Comparison of ENCODE assay signal across 10 mouse cellular contexts in the genomic region with DNA sequence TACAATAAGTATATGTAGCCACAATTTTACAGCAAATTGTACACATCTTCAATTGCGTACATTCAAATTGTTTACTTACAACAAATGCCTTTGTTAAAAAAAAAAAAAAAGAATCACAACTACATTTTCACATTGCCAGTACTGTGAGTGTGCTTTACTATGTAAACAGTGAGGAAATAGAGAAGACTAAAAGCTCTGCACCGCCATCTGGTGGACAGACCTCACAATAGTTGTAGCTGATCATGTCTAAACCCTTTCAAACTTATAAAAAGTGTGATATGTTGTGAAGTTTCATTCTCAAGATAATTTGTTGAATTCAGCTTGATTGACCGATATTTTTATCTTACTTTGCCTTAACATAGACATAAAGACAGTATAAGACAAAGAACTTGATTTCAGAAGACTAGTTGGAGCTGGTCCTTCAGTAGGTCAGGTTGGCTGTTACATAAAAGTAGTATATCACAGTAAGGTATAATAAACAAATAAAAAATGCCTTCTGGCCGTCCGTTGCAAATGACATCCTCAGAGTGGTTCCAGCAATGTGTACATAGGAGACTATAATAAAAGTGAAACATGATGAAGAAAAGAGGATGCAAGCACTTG. TPM values are rescaled to one million over a fixed set of nuclear protein-coding genes. Genes with fewer than 3 reads are reported as not detected.
DNase-seq lines count a peak whose midpoint lies in the region; TF ChIP-seq lines count a peak whose summit lies in the region.
"Had no signal": no experiment of that assay in that cellular context is flagged by ENCODE, and none has a peak within 500 bp of the region (broad histone marks: within the 10 kb centered on the region; RNA-seq: fewer than 3 reads in every experiment).

No protein-coding gene starts in this region.

- 26% methylated on average over 5 of the region's 5 CpGs for WGBS in cerebellum, adult 2 months

- no peak for TF ChIP-seq CTCF in cerebellum, adult 2 months (IDR thresholded peaks at IDR 0.05; ENCODE audit: borderline replicate concordance, insufficient read depth, low read depth, low read length)
- peak; percentile 22 to 82 (median 50); a peak in 5 of 6 replicates for TF ChIP-seq CTCF in MEL (IDR thresholded peaks at IDR 0.05 in 2 of 3, conservative IDR thresholded peaks at IDR 0.05 in 1 of 3; ENCODE audit: control insufficient read depth in 1 of 3, insufficient read depth in 1 of 3, low read depth in 2 of 3, low read length in 3 of 3, poor library complexity in 1 of 3, severe bottlenecking in 1 of 3)

- intact Hi-C loops in gastrocnemius, postnatal 14 days (cut with DNase I; ENCODE audit: low total_unique reads): no loop called here

- H3K4me3 ChIP-seq in cerebellum, adult 2 months (replicated peaks; ENCODE audit: insufficient read depth, low read depth, low read length): no peak overlapping the region
- no peak overlapping the region for H3K4me3 ChIP-seq in MEL (ENCODE audit: control insufficient read depth in 1 of 2, insufficient read depth in 1 of 2, low read depth in 2 of 2, low read length in 2 of 2)
- H3K4me3 ChIP-seq: limb, embryonic 13.5 days had no signal

- TF ChIP-seq EP300 in MEL (IDR thresholded peaks at IDR 0.05; ENCODE audit: low read depth in 1 of 2, low read length in 2 of 2): no peak

- H3K9ac ChIP-seq in MEL (ENCODE audit: control insufficient read depth, low read depth, low read length, poor library complexity, severe bottlenecking): no peak overlapping the region
- H3K9ac ChIP-seq: limb, embryonic 13.5 days had no signal

- H3K36me3 ChIP-seq in MEL (ENCODE audit: control insufficient read depth in 1 of 2, insufficient read depth in 2 of 2, low read length in 2 of 2): no peaks in the 10 kb centered on the region
- H3K36me3 ChIP-seq: limb, embryonic 13.5 days had no signal

- H3K4me1 ChIP-seq in cerebellum, adult 2 months (ENCODE audit: control insufficient read depth, insufficient read depth, low read length): no peaks in the 10 kb centered on the region
- no peaks in the 10 kb centered on the region for H3K4me1 ChIP-seq in MEL (ENCODE audit: control insufficient read depth in 1 of 2, insufficient read depth in 2 of 2, low read length in 2 of 2)
- H3K4me1 ChIP-seq: limb, embryonic 13.5 days had no signal

- no peaks in the 10 kb centered on the region for H3K79me2 ChIP-seq in MEL (ENCODE audit: control insufficient read depth, insufficient read depth, low read length, poor library complexity)

- no peak overlapping the region for H3K27ac ChIP-seq in cerebellum, adult 2 months (ENCODE audit: insufficient read depth, low read length)
- H3K27ac ChIP-seq in MEL (ENCODE audit: control insufficient read depth, low read depth, low read length): no peak overlapping the region
- H3K27ac ChIP-seq: limb, embryonic 13.5 days had no signal

- H3K27me3 ChIP-seq in cerebellum, adult 2 months (ENCODE audit: control insufficient read depth, insufficient read depth, low read length): no peaks in the 10 kb centered on the region
- H3K27me3 ChIP-seq in MEL (ENCODE audit: control insufficient read depth in 1 of 2, insufficient read depth in 2 of 2, low read length in 2 of 2): no peaks in the 10 kb centered on the region
- H3K27me3 ChIP-seq: limb, embryonic 13.5 days had no signal

- TF ChIP-seq POLR2A in cerebellum, adult 2 months (IDR thresholded peaks at IDR 0.05; ENCODE audit: borderline replicate concordance, insufficient read depth, low read length): no peak
- no peak for TF ChIP-seq POLR2A in MEL (IDR thresholded peaks at IDR 0.05; ENCODE audit: control insufficient read depth in 1 of 2, insufficient read depth in 1 of 2, low read depth in 1 of 2, low read length in 2 of 2, poor library complexity in 1 of 2)

- peak; percentile 81 for TF ChIP-seq RAD21 in MEL (IDR thresholded peaks at IDR 0.05; ENCODE audit: low read depth, low read length)

- H3K9me3 ChIP-seq in MEL (replicated peaks; ENCODE audit: insufficient read depth, low read length): no peaks in the 10 kb centered on the region
- H3K9me3 ChIP-seq: limb, embryonic 13.5 days had no signal

- DNase-seq in cerebellum, adult 2 months: peak; percentile 3 to 10
- no peak for DNase-seq in cerebellum, adult 11 months
- peak; percentile 65 for DNase-seq in MEL (ENCODE audit: low read depth, low spot score)
- peak; percentile 7 to 13 for DNase-seq in cerebellum, postnatal 36 days
- DNase-seq in gastrocnemius, postnatal 14 days: peak; percentile 11
- DNase-seq in layer of hippocampus, adult 18-20 months (ENCODE audit: low spot score in 2 of 2): peak; percentile 17 to 63
- DNase-seq in lung, postnatal 25 days (ENCODE audit: low spot score): peak; percentile 4
- DNase-seq in right cerebral cortex, postnatal 36 days (ENCODE audit: low spot score in 2 of 2): peak; percentile 12 to 14

TF ChIP-seq in MEL, 35 proteins besides CTCF, POLR2A, EP300 and RAD21:
- TF ChIP-seq ZC3H11A (IDR thresholded peaks at IDR 0.05; ENCODE audit: low read depth, low read length): peak; percentile 69
- no peak for TF ChIP-seq HCFC1 (IDR thresholded peaks at IDR 0.05; ENCODE audit: low read depth, low read length)
- peak; percentile 87 for TF ChIP-seq SMC3 (IDR thresholded peaks at IDR 0.05; ENCODE audit: low read depth, low read length)

RNA-seq across cellular contexts. Expression of a gene that starts 21.9 kb away (rescaled TPM):
- polyA plus RNA-seq in cerebellum, adult 2 months (2012; rRNA removed): not detected in 2 replicates
- not detected in 2 replicates for total RNA-seq in MEL (2012; rRNA removed)
- not detected for polyA plus RNA-seq in MEL (2012; ENCODE audit: insufficient read depth in 1 of 2, insufficient read length in 2 of 2, low read depth in 1 of 2, low replicate concordance in 2 of 2, missing spikeins in 1 of 2)
- total RNA-seq in gastrocnemius, postnatal 14 days (2021): not detected
- total RNA-seq in layer of hippocampus, adult 18-20 months (2021): not detected
- polyA plus RNA-seq: limb, embryonic 13.5 days; stomach, embryonic 16.5 days had no signal

RNA-seq across cellular contexts. Expression of a gene that starts 22.2 kb away (rescaled TPM):
- not detected in 2 replicates for polyA plus RNA-seq in cerebellum, adult 2 months (2012; rRNA removed)
- not detected in 2 replicates for total RNA-seq in MEL (2012; rRNA removed)
- polyA plus RNA-seq in MEL (2012; ENCODE audit: insufficient read depth in 1 of 2, insufficient read length in 2 of 2, low read depth in 1 of 2, low replicate concordance in 2 of 2, missing spikeins in 1 of 2): not detected
- not detected for total RNA-seq in gastrocnemius, postnatal 14 days (2021)
- total RNA-seq in layer of hippocampus, adult 18-20 months (2021): not detected
- polyA plus RNA-seq: limb, embryonic 13.5 days; stomach, embryonic 16.5 days had no signal

RNA-seq across cellular contexts. Expression of a gene that starts 36.9 kb away (rescaled TPM):
- polyA plus RNA-seq in cerebellum, adult 2 months (2012; rRNA removed): not detected in 2 replicates
- not detected in 2 replicates for total RNA-seq in MEL (2012; rRNA removed)
- polyA plus RNA-seq in MEL (2012; ENCODE audit: insufficient read depth in 1 of 2, insufficient read length in 2 of 2, low read depth in 1 of 2, low replicate concordance in 2 of 2, missing spikeins in 1 of 2): not detected
- total RNA-seq in gastrocnemius, postnatal 14 days (2021): not detected
- not detected for total RNA-seq in layer of hippocampus, adult 18-20 months (2021)
- polyA plus RNA-seq: limb, embryonic 13.5 days; stomach, embryonic 16.5 days had no signal
